17 mouse cellular contexts compared by ENCODE assay signal in genomic region chr13:58655552-58655951, GRCm38 (mm10). TPM values are rescaled to one million over a fixed set of nuclear protein-coding genes. Genes with fewer than 3 reads are reported as not detected.
DNase-seq lines count a peak whose midpoint lies in the region; TF ChIP-seq lines count a peak whose summit lies in the region.
"Had no signal": no experiment of that assay in that cellular context is flagged by ENCODE, and none has a peak within 500 bp of the region (broad histone marks: within the 10 kb centered on the region; RNA-seq: fewer than 3 reads in every experiment).

No protein-coding gene starts in this region.

- no peak overlapping the region for H3K27ac ChIP-seq in left cerebral cortex, adult 2 months
- H3K27ac ChIP-seq: hindbrain, embryonic 15.5 days; neural tube, embryonic 15.5 days had no signal

- no peak overlapping the region for H3K4me3 ChIP-seq in left cerebral cortex, adult 2 months
- H3K4me3 ChIP-seq: hindbrain, embryonic 15.5 days; neural tube, embryonic 15.5 days had no signal

- peak; percentile 53 for TF ChIP-seq CTCF in left cerebral cortex, adult 2 months (IDR thresholded peaks at IDR 0.05)

- intact Hi-C loops in left cerebral cortex, adult 2 months (cut with DNase I), result no loop called here
- intact Hi-C loops in left cerebral cortex, postnatal 10 days (cut with DNase I), result no loop called here

- peak; percentile 23 for DNase-seq in embryo, embryonic 10 days (ENCODE audit: low spot score)
- no peak for DNase-seq in embryo, embryonic 9.5 days (ENCODE audit: extremely low spot score)
- DNase-seq in left cerebral cortex, adult 2 months (ENCODE audit: extremely low spot score in 1 of 2, low spot score in 2 of 2), result no peak
- no peak for DNase-seq in left cerebral cortex, postnatal 10 days (ENCODE audit: extremely low spot score in 1 of 2, low spot score in 2 of 2)
- DNase-seq in B cell, adult 2 months, result peak; percentile 16 to 19
- peak; percentile 14 for DNase-seq in brain, adult 2 months (ENCODE audit: low read depth, low spot score)
- DNase-seq in adrenal gland, adult (ENCODE audit: inconsistent age in 2 of 2, low spot score in 1 of 2), result no peak
- no peak for DNase-seq in frontal cortex, adult 2 months (ENCODE audit: extremely low spot score in 1 of 2, low spot score in 1 of 2)
- DNase-seq: adrenal gland, postnatal 14 days; kidney, postnatal 25 days; spleen, adult 18-20 months; thymus, postnatal 25 days had no signal

RNA-seq across cellular contexts. Expression of gene Slc28a3, which starts 44.9 kb away (rescaled TPM):
- total RNA-seq in left cerebral cortex, adult 2 months (2021), result under 1 TPM in 1 of 2 experiments, not detected in 1; 0.26 TPM
- not detected for total RNA-seq in left cerebral cortex, postnatal 10 days (2021)
- 0.06 TPM in 1 of 2 replicates, not detected in the other for polyA plus RNA-seq in frontal cortex, adult 2 months (2012; rRNA removed)
- total RNA-seq: adrenal gland, postnatal 14 days; gastrocnemius, adult 18-20 months; left cerebral cortex, adult 18-20 months had no signal
- polyA plus RNA-seq: heart, embryonic 11.5 days; neural tube, embryonic 15.5 days had no signal

Comparison
In these comparisons a context has a peak if more than half of its experiments do, and no peak if none do; other contexts are left out.
1. DNase-seq: peak in embryo, embryonic 10 days (single experiment), B cell, adult 2 months (2 of 2) and brain, adult 2 months (single experiment); none in embryo, embryonic 9.5 days (single experiment), left cerebral cortex, adult 2 months (0 of 2), left cerebral cortex, postnatal 10 days (0 of 2), adrenal gland, adult (0 of 2) and frontal cortex, adult 2 months (0 of 2).